Mouse (Mus musculus) kidney, embryonic 15.5 days (tissue): ENCODE measurements around the gene Slx1b. TPM values are rescaled to one million over a fixed set of nuclear protein-coding genes. Genes with fewer than 3 reads are reported as not detected.

ENCODE experiments used
- ATAC-seq: fragments of 200-750 bp; cut with Nextera tagmentation; replicated peaks from 2 replicates; pipeline ENCODE4 v1.8.0; 2017; ENCODE audit warnings: moderate TSS enrichment; ENCODE audit not compliant: low FRiP score
- H3K27ac ChIP-seq: fragments of 300-500 bp; sonication (generic); 2 replicates; pipeline ENCODE4 v1.5.1; 2015; ENCODE audit warnings: mild to moderate bottlenecking, inconsistent platforms
- H3K27me3 ChIP-seq: fragments of 300-500 bp; sonication (generic); 2 replicates; pipeline ENCODE4 v1.6.1; 2015; ENCODE audit warnings: inconsistent platforms
- H3K36me3 ChIP-seq: fragments of 300-500 bp; sonication (generic); 2 replicates; pipeline ENCODE4 v1.6.1; 2015; ENCODE audit warnings: inconsistent platforms
- H3K4me1 ChIP-seq: fragments of 300-500 bp; sonication (generic); 2 replicates; pipeline ENCODE4 v1.6.1; 2015; ENCODE audit warnings: inconsistent platforms
- H3K4me2 ChIP-seq: fragments of 300-500 bp; sonication (generic); 2 replicates; pipeline ENCODE4 v1.6.1; 2015; ENCODE audit warnings: moderate library complexity, mild to moderate bottlenecking, inconsistent platforms
- H3K4me3 ChIP-seq: fragments of 300-500 bp; sonication (generic); replicated peaks from 2 replicates; pipeline ENCODE4 v1.5.1; 2015; ENCODE audit warnings: mild to moderate bottlenecking, inconsistent platforms
- H3K9ac ChIP-seq: fragments of 300-500 bp; sonication (generic); 2 replicates; pipeline ENCODE4 v1.6.1; 2015; ENCODE audit warnings: mild to moderate bottlenecking, inconsistent platforms
- H3K9me3 ChIP-seq: fragments of 300-500 bp; sonication (generic); replicated peaks from 2 replicates; pipeline ENCODE4 v1.6.1; 2016; ENCODE audit warnings: inconsistent platforms
- WGBS: fragments of 180-500 bp; shearing (Covaris S2); methylation state at CpG from one replicate; pipeline ENCODE4 v1.1.7; 2015; ENCODE audit warnings: mixed read lengths; 5-methylcytosine and 5-hydroxymethylcytosine counted together
- polyA plus RNA-seq: library from polyadenylated mRNA; unstranded; fragments of >200 nt; fragmentation: Nextera tagmentation; extraction: Ambion mirVana; gene quantifications from 2 replicates; pipeline ENCODE4 v1.2.1, GENCODE M21; 2015

Slx1b gene
- polyA plus RNA-seq, 1 experiment from 2014 or later: 12.9 TPM

DNA sequence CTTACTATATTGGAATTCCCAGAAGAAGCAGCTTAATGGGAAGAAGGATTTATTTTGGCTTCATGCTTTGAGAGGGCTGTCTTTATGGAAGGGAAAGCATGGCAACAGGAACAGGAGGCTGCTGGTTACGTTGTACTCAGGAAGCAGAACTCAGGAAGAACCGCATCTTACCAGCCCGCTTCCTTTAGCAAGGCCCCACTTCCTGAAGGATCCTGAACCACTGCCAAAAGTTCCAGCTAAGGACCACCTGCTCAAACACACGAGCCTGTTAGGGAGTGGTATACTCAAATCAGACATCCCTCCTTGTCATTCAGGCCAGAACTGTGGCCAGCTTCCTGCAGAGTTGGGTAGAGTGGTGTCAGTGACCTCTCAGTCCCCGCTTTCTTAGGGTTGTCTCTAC lies 27.1 kb downstream of the Slx1b start:
- H3K27me3 ChIP-seq: no peaks in the 10 kb centered on the region
- 67% methylated on average over 5 of the region's 5 CpGs for WGBS
- H3K4me1 ChIP-seq: no peaks in the 10 kb centered on the region
- peak overlapping the region; percentile 33 for H3K27ac ChIP-seq
- H3K9ac ChIP-seq: no peak overlapping the region
- peaks cover 83% of the 10 kb centered on the region for H3K36me3 ChIP-seq
- ATAC-seq: no peak
- H3K9me3 ChIP-seq: no peaks in the 10 kb centered on the region
- H3K4me3 ChIP-seq: no peak overlapping the region
- H3K4me2 ChIP-seq: no peak overlapping the region

DNA sequence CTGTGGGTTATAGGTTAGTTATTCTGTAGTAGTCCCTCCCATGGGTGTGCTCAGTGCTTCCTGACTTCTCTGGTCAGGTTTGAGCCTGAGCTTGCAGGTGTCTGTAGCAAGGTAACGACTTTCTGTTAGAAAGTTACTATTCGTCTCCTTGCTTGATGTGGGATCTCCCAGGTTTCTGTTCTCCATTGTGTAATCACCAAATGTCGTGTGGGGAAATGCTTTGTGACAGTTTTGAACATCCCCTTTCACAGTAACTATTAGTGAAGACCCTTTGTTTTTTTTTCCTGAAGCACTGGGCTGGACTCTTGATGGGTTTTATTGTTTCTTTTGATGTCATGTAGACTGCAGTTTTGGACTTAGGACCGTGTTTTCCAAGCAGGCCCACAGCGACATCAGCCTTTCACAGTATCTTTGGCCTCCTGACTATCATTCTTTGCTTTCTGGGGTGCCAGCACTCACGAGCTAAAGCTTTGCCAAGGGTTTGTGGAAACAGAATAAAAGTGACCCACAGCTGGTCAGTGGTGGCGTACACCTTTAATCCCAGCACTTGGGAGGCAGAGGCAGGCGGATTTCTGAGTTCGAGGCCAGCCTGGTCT lies 28.0 kb downstream of the Slx1b start:
- 78% methylated on average over 9 of the region's 9 CpGs for WGBS
- no peak for ATAC-seq

DNA sequence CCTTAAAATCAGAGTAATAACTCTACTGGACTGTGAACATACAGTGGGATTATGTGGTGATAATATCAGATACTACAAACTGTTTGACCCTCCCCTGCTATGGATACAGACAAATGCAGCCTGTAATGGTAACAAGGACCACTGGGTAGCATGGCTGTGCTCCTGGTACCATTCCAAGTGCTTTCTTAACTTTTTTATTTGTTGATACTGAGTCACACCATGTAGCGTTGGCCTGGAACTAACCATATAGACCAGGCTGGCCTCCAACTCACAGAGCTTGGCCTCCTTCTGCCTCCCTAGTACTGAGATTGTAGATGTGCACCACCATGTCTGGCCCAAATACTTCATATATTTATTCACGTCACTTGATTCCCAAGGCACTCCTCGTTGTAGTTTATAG lies 30.3 kb downstream of the Slx1b start:
- Histone ChIP-seq H3K9me3 (no peaks in the 10 kb centered on the region), H3K4me2 (no peak overlapping the region), H3K36me3 (peaks cover 66% of the 10 kb centered on the region), H3K9ac (no peak overlapping the region), H3K27me3 (no peaks in the 10 kb centered on the region), H3K4me3 (no peak overlapping the region), H3K4me1 (no peaks in the 10 kb centered on the region), H3K27ac (no peak overlapping the region)
- WGBS: 92% methylated on average over 3 of the region's 3 CpGs
- no peak for ATAC-seq

More for the DNA sequence above, 28.0 kb downstream of the Slx1b start:
- Histone ChIP-seq H3K9me3 (no peaks in the 10 kb centered on the region), H3K27me3 (no peaks in the 10 kb centered on the region), H3K4me2 (no peak overlapping the region), H3K4me1 (no peaks in the 10 kb centered on the region), H3K9ac (no peak overlapping the region), H3K4me3 (no peak overlapping the region), H3K36me3 (peaks cover 79% of the 10 kb centered on the region), H3K27ac (peak overlapping the region; percentile 33)

DNA sequence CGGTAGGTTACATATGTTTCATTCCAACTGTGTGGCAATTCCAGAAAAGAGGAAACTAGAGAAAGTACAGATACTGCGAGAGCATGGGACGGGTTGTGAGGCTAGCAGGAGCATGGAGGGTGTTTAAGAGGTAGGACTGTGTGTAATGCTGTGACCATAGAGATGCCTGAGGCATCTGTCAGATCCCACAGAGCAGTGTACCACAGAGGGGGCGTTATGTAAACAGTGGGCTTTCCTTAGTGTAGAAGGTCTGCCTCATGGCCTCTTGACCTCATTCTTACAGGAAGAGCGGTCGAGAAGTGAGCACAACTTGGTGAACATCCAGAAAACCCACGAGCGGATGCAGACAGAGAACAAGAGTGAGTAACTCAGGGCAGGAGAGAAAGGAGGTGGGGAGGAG lies 31.9 kb downstream of the Slx1b start:
- H3K27me3 ChIP-seq: no peaks in the 10 kb centered on the region
- no peak overlapping the region for H3K9ac ChIP-seq
- 68% methylated on average over 8 of the region's 8 CpGs for WGBS
- no peak for ATAC-seq
- H3K9me3 ChIP-seq: no peaks in the 10 kb centered on the region
- no peak overlapping the region for H3K4me2 ChIP-seq
- no peak overlapping the region; the same call in 1 of the 2 replicates for H3K27ac ChIP-seq
- H3K36me3 ChIP-seq: peaks cover 54% of the 10 kb centered on the region
- H3K4me3 ChIP-seq: no peak overlapping the region
- no peaks in the 10 kb centered on the region for H3K4me1 ChIP-seq

DNA sequence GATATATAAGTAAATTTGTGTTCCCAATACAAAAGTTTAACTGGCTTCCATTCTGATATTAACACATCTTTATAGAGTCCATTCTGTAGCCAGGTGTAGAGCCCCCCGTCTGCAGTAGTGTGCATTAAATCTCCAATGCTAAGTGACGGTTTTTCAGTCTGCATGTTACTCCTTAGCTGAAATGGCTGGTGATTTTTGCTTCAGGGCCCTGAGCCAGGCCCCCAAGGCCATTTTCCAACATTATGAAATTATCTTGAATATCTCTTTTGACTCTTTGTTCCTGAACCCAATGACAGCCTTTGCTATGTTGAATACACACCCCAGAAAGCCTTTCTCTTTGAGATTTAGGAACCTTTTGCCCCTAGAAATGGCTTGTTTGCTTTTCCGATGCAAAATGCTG lies 35.8 kb downstream of the Slx1b start:
- Histone ChIP-seq H3K9me3 (no peaks in the 10 kb centered on the region), H3K27me3 (no peaks in the 10 kb centered on the region), H3K4me3 (no peak overlapping the region), H3K4me1 (no peaks in the 10 kb centered on the region), H3K4me2 (no peak overlapping the region), H3K36me3 (peaks cover 25% of the 10 kb centered on the region; the same call in 1 of the 2 replicates), H3K27ac (no peak overlapping the region), H3K9ac (no peak overlapping the region)
- no peak for ATAC-seq
- WGBS: 84% methylated on average over 3 of the region's 3 CpGs

DNA sequence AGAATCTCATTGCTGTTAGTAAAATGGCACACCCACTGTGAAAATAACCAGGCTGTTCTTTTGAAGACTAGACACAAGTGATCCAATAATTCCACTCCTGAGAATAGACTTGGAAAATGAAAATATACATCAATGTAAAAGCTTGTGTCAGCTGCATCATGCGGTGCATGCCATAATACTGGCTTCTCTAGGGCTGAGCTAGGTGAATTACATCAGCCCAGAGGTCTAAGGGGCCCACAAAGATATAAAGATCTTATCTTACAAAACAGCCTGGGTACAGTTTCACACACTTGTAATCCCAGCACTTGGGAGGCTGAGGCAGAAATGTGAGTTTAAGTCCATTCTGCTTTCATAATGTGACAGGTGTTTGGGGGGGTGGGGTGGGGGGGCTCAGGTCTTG lies 38.1 kb downstream of the Slx1b start:
- no peaks in the 10 kb centered on the region for H3K27me3 ChIP-seq
- no peak overlapping the region for H3K4me2 ChIP-seq
- no peak for ATAC-seq
- H3K36me3 ChIP-seq: peaks cover 10% of the 10 kb centered on the region; the same call in 1 of the 2 replicates
- no peaks in the 10 kb centered on the region for H3K9me3 ChIP-seq
- H3K9ac ChIP-seq: no peak overlapping the region
- WGBS: 82% methylated on average over 1 of the region's 1 CpGs
- H3K27ac ChIP-seq: no peak overlapping the region
- no peak overlapping the region for H3K4me3 ChIP-seq
- no peaks in the 10 kb centered on the region for H3K4me1 ChIP-seq

DNA sequence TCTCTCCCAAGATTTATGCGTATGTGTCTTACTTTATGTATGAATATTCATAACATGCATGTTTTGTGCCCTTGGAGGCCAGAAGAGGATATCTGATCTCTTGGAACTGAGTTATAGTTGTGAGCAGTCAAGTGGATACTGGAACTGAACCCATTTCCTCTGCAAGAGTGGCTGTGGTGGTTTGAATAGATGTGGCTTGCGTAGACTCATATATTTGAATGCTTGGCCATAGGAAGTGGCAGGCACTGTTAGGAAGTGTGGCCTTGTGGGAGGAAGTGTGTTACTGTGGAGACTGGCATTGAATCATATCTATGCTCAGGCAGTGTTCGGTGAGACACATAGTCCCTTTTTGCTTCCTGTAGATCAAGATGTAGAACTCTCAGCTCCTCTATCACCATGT lies 39.9 kb downstream of the Slx1b start:
- no peaks in the 10 kb centered on the region for H3K9me3 ChIP-seq
- H3K4me1 ChIP-seq: 0 out of 2 replicates have a peak, but pooled peaks cover 1% of the 10 kb centered on the region
- no peak overlapping the region for H3K4me2 ChIP-seq
- no peak overlapping the region for H3K4me3 ChIP-seq
- peak overlapping the region; percentile 71 for H3K27ac ChIP-seq
- WGBS: 82% methylated on average over 3 of the region's 3 CpGs
- no peak overlapping the region for H3K9ac ChIP-seq
- no peaks in the 10 kb centered on the region; the same call in 1 of the 2 replicates for H3K36me3 ChIP-seq
- H3K27me3 ChIP-seq: no peaks in the 10 kb centered on the region
- no peak for ATAC-seq

DNA sequence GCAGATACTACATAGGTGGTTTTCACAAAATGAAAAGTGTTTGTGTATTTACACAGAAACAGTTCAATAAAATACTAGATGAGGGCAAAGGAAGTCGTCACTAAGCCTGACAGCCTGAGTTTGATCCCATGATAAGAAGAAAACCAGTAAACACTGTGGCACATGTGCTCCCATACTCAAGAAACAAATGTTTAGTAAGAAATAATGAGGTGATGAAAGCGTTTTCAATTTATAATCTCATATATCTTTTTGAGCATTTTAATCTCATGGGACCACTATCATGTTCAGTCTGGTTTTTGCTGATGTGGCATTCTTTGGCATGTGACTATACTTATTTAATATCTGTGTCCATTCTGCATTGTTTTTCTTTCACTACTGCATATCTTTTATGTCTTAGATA lies 41.6 kb downstream of the Slx1b start:
- 79% methylated on average over 2 of the region's 2 CpGs for WGBS
- ATAC-seq: no peak
- Histone ChIP-seq H3K4me3 (no peak overlapping the region), H3K36me3 (no peaks in the 10 kb centered on the region; the same call in 1 of the 2 replicates), H3K9ac (no peak overlapping the region), H3K4me1 (peaks cover 12% of the 10 kb centered on the region), H3K27me3 (no peaks in the 10 kb centered on the region), H3K4me2 (no peak overlapping the region), H3K27ac (no peak overlapping the region), H3K9me3 (no peaks in the 10 kb centered on the region)

DNA sequence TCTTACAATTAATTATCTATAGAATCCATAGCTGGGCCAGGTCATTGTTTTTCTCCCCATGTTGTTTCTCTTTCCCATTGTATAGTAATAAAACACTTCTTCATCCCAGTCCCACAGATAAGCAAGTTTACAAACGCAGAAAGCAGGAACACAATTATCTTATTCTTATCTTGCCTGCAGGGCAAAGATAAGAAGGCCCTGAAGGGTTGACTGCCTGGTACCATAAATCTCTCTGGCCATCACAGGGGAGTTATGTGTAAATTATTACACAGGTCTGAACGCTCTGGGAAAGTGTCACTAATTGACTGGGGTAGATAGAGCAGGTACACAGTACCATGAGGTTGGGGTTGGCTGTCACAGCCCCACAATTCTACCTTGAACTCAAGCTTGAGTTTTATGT lies 44.7 kb downstream of the Slx1b start:
- no peaks in the 10 kb centered on the region for H3K36me3 ChIP-seq
- WGBS: 60% methylated on average over 2 of the region's 2 CpGs
- no peak for ATAC-seq
- H3K4me3 ChIP-seq: no peak overlapping the region
- H3K4me2 ChIP-seq: no peak overlapping the region
- H3K4me1 ChIP-seq: peaks cover 12% of the 10 kb centered on the region
- H3K27me3 ChIP-seq: no peaks in the 10 kb centered on the region
- no peak overlapping the region for H3K9ac ChIP-seq
- H3K27ac ChIP-seq: no peak overlapping the region
- no peaks in the 10 kb centered on the region for H3K9me3 ChIP-seq

DNA sequence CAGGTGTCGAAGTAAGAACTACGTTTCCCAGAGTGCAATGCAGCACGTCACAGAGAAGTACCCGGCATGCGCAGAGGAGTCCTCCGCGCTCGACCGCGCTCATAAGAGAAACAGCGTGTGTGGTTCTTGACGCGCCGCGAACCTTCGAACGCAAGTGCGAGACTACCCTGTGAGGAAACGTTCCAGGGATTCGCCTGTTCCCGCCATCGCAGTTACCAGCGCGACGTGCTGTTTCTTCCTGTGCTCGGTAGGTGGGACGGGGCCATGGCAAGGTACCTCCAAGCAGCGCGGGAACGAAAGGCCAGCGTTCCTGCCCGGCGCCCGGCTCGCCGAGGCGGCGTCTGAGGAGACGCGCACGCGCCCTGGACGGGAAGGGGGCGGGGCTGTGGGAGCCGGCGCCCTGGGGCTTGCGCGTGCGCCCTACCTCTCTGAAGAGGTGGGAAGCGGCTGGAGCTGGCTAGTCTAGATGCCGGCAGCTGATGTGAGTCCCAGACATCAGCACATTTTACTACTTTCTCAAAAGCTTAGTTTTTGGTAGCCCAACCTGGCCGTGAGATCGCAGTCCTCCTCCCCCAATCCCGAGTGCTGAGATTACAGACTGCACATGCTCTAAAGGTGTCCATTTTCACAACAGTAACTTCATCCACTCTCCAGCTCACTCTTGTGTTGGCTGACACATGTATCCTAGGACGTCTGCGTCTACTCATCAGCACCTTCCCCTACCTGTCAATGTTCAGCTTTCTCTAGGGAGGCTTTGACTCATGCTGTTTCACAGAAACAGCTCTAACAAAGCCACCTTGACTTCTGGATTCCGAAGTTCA lies 46.1 kb downstream of the Slx1b start, which contains the start of gene Sgf29:
Sgf29 (plus strand) TSS at position 79 of the 821 bp plus-strand sequence.
- peak within 1 kb of the TSS; percentile 77 for H3K4me3 ChIP-seq

DNA sequence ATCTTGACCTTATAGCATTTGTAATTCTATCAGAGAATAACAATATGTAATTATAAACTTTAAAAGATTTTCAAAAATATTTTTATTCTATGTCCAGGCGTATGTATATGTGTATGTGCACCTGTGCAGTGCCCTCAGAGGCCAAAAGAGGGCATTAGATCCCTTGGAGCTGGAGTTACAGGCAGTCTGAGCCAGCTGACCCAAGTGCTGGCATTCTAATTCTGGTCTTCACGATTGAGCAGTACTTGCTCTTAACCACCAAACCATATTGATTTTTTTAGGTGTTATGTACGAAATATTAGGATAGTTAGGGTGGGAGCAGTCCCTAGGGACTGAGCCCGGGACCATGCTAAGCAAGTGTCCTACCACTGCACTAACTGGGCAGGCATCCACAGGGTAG lies 47.1 kb downstream of the Slx1b start:
- Histone ChIP-seq H3K4me2 (peak overlapping the region; percentile 81), H3K4me3 (peak overlapping the region; percentile 77), H3K27ac (no peak overlapping the region), H3K9me3 (no peaks in the 10 kb centered on the region), H3K9ac (no peak overlapping the region), H3K36me3 (no peaks in the 10 kb centered on the region), H3K27me3 (no peaks in the 10 kb centered on the region), H3K4me1 (peaks cover 12% of the 10 kb centered on the region)
- 81% methylated on average over 4 of the region's 4 CpGs for WGBS
- no peak for ATAC-seq

More for the DNA sequence above, 46.1 kb downstream of the Slx1b start, which contains the start of gene Sgf29:
- Histone ChIP-seq H3K9me3 (no peaks in the 10 kb centered on the region), H3K36me3 (no peaks in the 10 kb centered on the region), H3K27ac (peak within 1 kb of the TSS; percentile 99), H3K27me3 (no peaks in the 10 kb centered on the region), H3K4me2 (peak within 1 kb of the TSS; percentile 81), H3K9ac (peak within 1 kb of the TSS; percentile 75), H3K4me1 (peaks cover 12% of the 10 kb centered on the region)
- peak; percentile 98 for ATAC-seq
- under 1% methylated on average over 57 of the region's 57 CpGs for WGBS

DNA sequence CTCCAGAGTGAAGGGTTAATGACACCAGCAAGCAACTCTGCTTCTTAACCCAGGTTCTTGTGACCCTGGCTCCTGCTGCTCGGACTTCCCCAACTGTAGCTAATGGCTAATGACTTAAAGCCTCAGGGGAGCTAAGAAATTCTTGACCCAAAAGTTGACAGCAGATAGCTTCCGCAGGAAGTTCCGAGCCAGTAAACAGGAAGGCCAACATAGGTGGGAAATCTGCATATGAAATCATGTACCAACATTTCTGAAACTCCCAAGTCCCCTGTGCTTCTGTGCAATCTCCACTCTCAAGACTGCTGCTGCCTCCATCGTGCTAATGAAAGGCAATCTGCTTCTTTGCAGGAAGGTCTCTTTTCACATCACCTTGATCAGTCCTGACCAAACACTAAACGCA lies 49.9 kb downstream of the Slx1b start:
- no peak for ATAC-seq
- H3K4me3 ChIP-seq: no peak overlapping the region
- WGBS: 40% methylated on average over 5 of the region's 5 CpGs
- no peak overlapping the region for H3K4me2 ChIP-seq
- no peaks in the 10 kb centered on the region for H3K36me3 ChIP-seq
- H3K9me3 ChIP-seq: no peaks in the 10 kb centered on the region
- H3K27ac ChIP-seq: peak overlapping the region; percentile 59
- H3K27me3 ChIP-seq: no peaks in the 10 kb centered on the region
- peaks cover 11% of the 10 kb centered on the region for H3K4me1 ChIP-seq
- H3K9ac ChIP-seq: no peak overlapping the region
